Mouse (Mus musculus): ENCODE results near the gene Plcl1.

DNA sequence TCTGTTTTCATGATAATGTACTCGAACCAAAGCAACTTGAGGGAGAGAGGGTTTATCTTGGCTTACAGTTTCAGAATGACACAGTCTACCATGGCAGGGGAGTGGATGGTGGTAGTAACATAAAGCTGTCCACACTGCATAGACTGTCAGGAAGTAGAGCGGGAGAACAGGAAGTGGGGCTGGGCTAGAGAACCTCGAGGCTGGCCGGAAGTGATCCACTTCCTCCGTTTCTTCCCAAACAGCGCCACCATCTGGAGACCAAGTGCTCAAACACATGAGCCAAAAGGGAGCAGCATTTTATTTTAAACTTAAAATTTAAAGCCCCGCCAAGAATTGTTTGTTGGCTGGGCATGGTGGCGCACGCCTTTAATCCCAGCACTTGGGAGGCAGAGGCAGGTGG, 68.0 kb downstream of the Plcl1 start:
- TF ChIP-seq CTCF (IDR thresholded peaks at IDR 0.05; ENCODE audit: borderline replicate concordance, insufficient read depth, low read depth, low read length), result no peak
- TF ChIP-seq POLR2A (IDR thresholded peaks at IDR 0.05; ENCODE audit: borderline replicate concordance, insufficient read depth, low read length), result no peak

Data from cerebellum, adult 2 months (tissue).